Mouse (Mus musculus) limb, embryonic 14.5 days (tissue): ENCODE measurements around the gene Mfng. TPM values are rescaled to one million over a fixed set of nuclear protein-coding genes. Genes with fewer than 3 reads are reported as not detected.

Experiments
- ATAC-seq: fragments of 200-750 bp; cut with Nextera tagmentation; 2 replicates; pipeline ENCODE4 v1.8.0; 2017; ENCODE audit warnings: low read depth, moderate number of reproducible peaks, moderate TSS enrichment; ENCODE audit not compliant: low FRiP score
- DNase-seq: peaks from one replicate; pipeline ENCODE4 v3.0.0-alpha.2; 2015; ENCODE audit warnings: low spot score
- H3K27ac ChIP-seq: fragments of 300-500 bp; sonication (generic); replicated peaks from 2 replicates; pipeline ENCODE4 v1.5.1; 2014; ENCODE audit warnings: low read depth, mild to moderate bottlenecking, low read length, moderate library complexity, mixed read lengths
- H3K27me3 ChIP-seq: fragments of 300-500 bp; sonication (generic); 2 replicates; pipeline ENCODE4 v1.6.1; 2014; ENCODE audit warnings: low read length, mixed read lengths; ENCODE audit not compliant: control insufficient read depth, insufficient read depth
- H3K36me3 ChIP-seq: fragments of 300-500 bp; sonication (generic); 2 replicates; pipeline ENCODE4 v1.6.1; 2014; ENCODE audit warnings: mild to moderate bottlenecking, low read length, moderate library complexity, mixed read lengths; ENCODE audit not compliant: control insufficient read depth, insufficient read depth
- H3K4me1 ChIP-seq: fragments of 300-500 bp; sonication (generic); 2 replicates; pipeline ENCODE4 v1.6.1; 2014; ENCODE audit warnings: antibody characterized with exemption, low read length, mixed read lengths; ENCODE audit not compliant: control insufficient read depth, insufficient read depth
- H3K4me2 ChIP-seq: fragments of 300-500 bp; sonication (generic); replicated peaks from 2 replicates; pipeline ENCODE4 v1.6.1; 2014; ENCODE audit warnings: low read depth, mild to moderate bottlenecking, low read length, moderate library complexity; ENCODE audit not compliant: severe bottlenecking
- H3K4me3 ChIP-seq: fragments of 300-500 bp; sonication (generic); replicated peaks from 2 replicates; pipeline ENCODE4 v1.5.1; 2014; ENCODE audit warnings: low read length
- H3K9ac ChIP-seq: fragments of 300-500 bp; sonication (generic); 2 replicates; pipeline ENCODE4 v1.6.1; 2014; ENCODE audit warnings: mild to moderate bottlenecking, low read depth, low read length, moderate library complexity; ENCODE audit not compliant: severe bottlenecking
- H3K9me3 ChIP-seq: fragments of 300-500 bp; sonication (generic); 2 replicates; pipeline ENCODE4 v1.6.1; 2016; ENCODE audit warnings: low read length; ENCODE audit not compliant: control insufficient read depth
- POLR2A ChIP-seq: fragments of 200-500 bp; IDR thresholded peaks from 2 replicates; pipeline ENCODE4 v1.8.0; 2012; ENCODE audit warnings: inconsistent platforms, mild to moderate bottlenecking, moderate library complexity, borderline replicate concordance; ENCODE audit not compliant: insufficient read depth, insufficient read length; ENCODE audit errors: extremely low read depth
- WGBS: fragments of 180-500 bp; shearing (Covaris S2); extraction: QIAGEN DNeasy Blood & Tissue Kit; methylation state at CpG from one replicate; pipeline ENCODE4 v1.1.7; 2014; 5-methylcytosine and 5-hydroxymethylcytosine counted together
- polyA plus RNA-seq, 2 experiments: library from polyadenylated mRNA; depleted of rRNA in 1 of 2; stranded (reverse) in 1 of 2; unstranded in 1 of 2; fragments of >200 nt; fragmentation: Nextera tagmentation in 1 of 2; extraction: Ambion mirVana in 1 of 2; gene quantifications; 2 replicates each; pipeline versions ENCODE4 v1.2.1 to v1.2.3; 2012 to 2014

Mfng gene
- polyA plus RNA-seq, 2 experiments, result 10.1 to 13.9 TPM

GRCm38 (mm10) chr15:78770234-78770982 is 2.9 kb downstream of the Mfng start:
- Histone ChIP-seq H3K36me3 (no peaks in the 10 kb centered on the region), H3K27me3 (no peaks in the 10 kb centered on the region), H3K4me3 (no peak overlapping the region), H3K4me2 (no peak overlapping the region), H3K9ac (no peak overlapping the region), H3K27ac (no peak overlapping the region), H3K4me1 (no peaks in the 10 kb centered on the region), H3K9me3 (no peaks in the 10 kb centered on the region)
- WGBS, result 63% methylated on average over 9 of the region's 9 CpGs
- DNase-seq (no peak), ATAC-seq (no peak)
- no peak for TF ChIP-seq POLR2A

- WGBS, result 80% methylated on average over 4 of the region's 4 CpGs
- Histone ChIP-seq H3K4me3 (no peak overlapping the region), H3K27me3 (no peaks in the 10 kb centered on the region), H3K9ac (no peak overlapping the region), H3K4me1 (no peaks in the 10 kb centered on the region), H3K9me3 (no peaks in the 10 kb centered on the region), H3K27ac (no peak overlapping the region), H3K36me3 (no peaks in the 10 kb centered on the region), H3K4me2 (no peak overlapping the region)
- TF ChIP-seq POLR2A, result no peak
- DNase-seq (no peak), ATAC-seq (no peak)
Observed at GRCm38 (mm10) chr15:78769064-78769463, 4.2 kb downstream of the Mfng start.

- Histone ChIP-seq H3K4me2 (no peak overlapping the region), H3K9ac (no peak overlapping the region), H3K4me3 (no peak overlapping the region), H3K9me3 (no peaks in the 10 kb centered on the region), H3K27me3 (no peaks in the 10 kb centered on the region), H3K36me3 (no peaks in the 10 kb centered on the region), H3K4me1 (no peaks in the 10 kb centered on the region), H3K27ac (no peak overlapping the region)
- 69% methylated on average over 5 of the region's 5 CpGs for WGBS
- ATAC-seq (peak; percentile 26; the same call in 1 of the 2 replicates), DNase-seq (peak; percentile 29)
- TF ChIP-seq POLR2A, result no peak
Observed at GRCm38 (mm10) chr15:78763704-78764103, 9.6 kb downstream of the Mfng start.

- WGBS, result 19% methylated on average over 7 of the region's 10 CpGs
- no peak for DNase-seq
- Histone ChIP-seq H3K9ac (no peak overlapping the region), H3K27ac (no peak overlapping the region), H3K9me3 (no peaks in the 10 kb centered on the region), H3K4me2 (no peak overlapping the region), H3K27me3 (no peaks in the 10 kb centered on the region), H3K36me3 (no peaks in the 10 kb centered on the region), H3K4me1 (no peaks in the 10 kb centered on the region), H3K4me3 (no peak overlapping the region)
- no peak for ATAC-seq
- no peak for TF ChIP-seq POLR2A
Observed at GRCm38 (mm10) chr15:78763210-78763609, 10.1 kb downstream of the Mfng start.

GRCm38 (mm10) chr15:78761112-78761511 is 12.2 kb downstream of the Mfng start:
- ATAC-seq (no peak), DNase-seq (no peak)
- Histone ChIP-seq H3K9ac (no peak overlapping the region), H3K4me1 (no peaks in the 10 kb centered on the region), H3K27ac (no peak overlapping the region), H3K4me3 (no peak overlapping the region), H3K9me3 (no peaks in the 10 kb centered on the region), H3K27me3 (no peaks in the 10 kb centered on the region), H3K36me3 (no peaks in the 10 kb centered on the region), H3K4me2 (no peak overlapping the region)
- WGBS, result 80% methylated on average over 13 of the region's 13 CpGs
- TF ChIP-seq POLR2A, result no peak

GRCm38 (mm10) chr15:78758132-78758531 is 15.1 kb downstream of the Mfng start:
- Histone ChIP-seq H3K36me3 (no peaks in the 10 kb centered on the region), H3K4me3 (no peak overlapping the region), H3K4me1 (no peaks in the 10 kb centered on the region), H3K9me3 (no peaks in the 10 kb centered on the region), H3K27ac (no peak overlapping the region), H3K4me2 (no peak overlapping the region), H3K9ac (no peak overlapping the region), H3K27me3 (no peaks in the 10 kb centered on the region)
- ATAC-seq, result no peak
- WGBS, result 88% methylated on average over 6 of the region's 6 CpGs
- no peak for DNase-seq
- no peak for TF ChIP-seq POLR2A
